Mouse (Mus musculus): Measurements from ENCODE around the gene Adi1. TPM values are rescaled to one million over a fixed set of nuclear protein-coding genes. Genes with fewer than 3 reads are reported as not detected.

The Adi1 gene
- total RNA-seq, 1 experiment from 2014 or later, result 45.0 TPM

GRCm38 (mm10) chr12:28686199-28686879, 11.3 kb downstream of the Adi1 start:
- no peak for ATAC-seq (replicated peaks in 1 of 2; ENCODE audit: insufficient read depth in 1 of 2, low FRiP score in 2 of 2, low TSS enrichment in 1 of 2, low read depth in 1 of 2, poor library complexity in 2 of 2, severe bottlenecking in 2 of 2)

- no peak for ATAC-seq (replicated peaks in 1 of 2; ENCODE audit: insufficient read depth in 1 of 2, low FRiP score in 2 of 2, low TSS enrichment in 1 of 2, low read depth in 1 of 2, poor library complexity in 2 of 2, severe bottlenecking in 2 of 2)
Measured at GRCm38 (mm10) chr12:28688996-28689395, 14.0 kb downstream of the Adi1 start.

- no peak for ATAC-seq (replicated peaks in 1 of 2; ENCODE audit: insufficient read depth in 1 of 2, low FRiP score in 2 of 2, low TSS enrichment in 1 of 2, low read depth in 1 of 2, poor library complexity in 2 of 2, severe bottlenecking in 2 of 2)
Measured at GRCm38 (mm10) chr12:28690730-28691129, 15.7 kb downstream of the Adi1 start.

- no peak for ATAC-seq (replicated peaks in 1 of 2; ENCODE audit: insufficient read depth in 1 of 2, low FRiP score in 2 of 2, low TSS enrichment in 1 of 2, low read depth in 1 of 2, poor library complexity in 2 of 2, severe bottlenecking in 2 of 2)
Measured at GRCm38 (mm10) chr12:28693738-28694137, 18.7 kb downstream of the Adi1 start.

- ATAC-seq (replicated peaks in 1 of 2; ENCODE audit: insufficient read depth in 1 of 2, low FRiP score in 2 of 2, low TSS enrichment in 1 of 2, low read depth in 1 of 2, poor library complexity in 2 of 2, severe bottlenecking in 2 of 2), result 0 out of 4 replicates have a peak, but pooled peaks of 1 of the 2 experiments have one; percentile 38
Measured at GRCm38 (mm10) chr12:28694231-28694630, 19.2 kb downstream of the Adi1 start.

GRCm38 (mm10) chr12:28694776-28695175, 19.7 kb downstream of the Adi1 start:
- ATAC-seq (replicated peaks in 1 of 2; ENCODE audit: insufficient read depth in 1 of 2, low FRiP score in 2 of 2, low TSS enrichment in 1 of 2, low read depth in 1 of 2, poor library complexity in 2 of 2, severe bottlenecking in 2 of 2), result no peak

GRCm38 (mm10) chr12:28697821-28698595, 23.0 kb downstream of the Adi1 start:
- no peak for ATAC-seq (replicated peaks in 1 of 2; ENCODE audit: insufficient read depth in 1 of 2, low FRiP score in 2 of 2, low TSS enrichment in 1 of 2, low read depth in 1 of 2, poor library complexity in 2 of 2, severe bottlenecking in 2 of 2)

GRCm38 (mm10) chr12:28699086-28699485, 24.1 kb downstream of the Adi1 start:
- no peak for ATAC-seq (replicated peaks in 1 of 2; ENCODE audit: insufficient read depth in 1 of 2, low FRiP score in 2 of 2, low TSS enrichment in 1 of 2, low read depth in 1 of 2, poor library complexity in 2 of 2, severe bottlenecking in 2 of 2)

- peak; percentile 65 to 69; a peak in 3 of 4 replicates for ATAC-seq (replicated peaks in 1 of 2; ENCODE audit: insufficient read depth in 1 of 2, low FRiP score in 2 of 2, low TSS enrichment in 1 of 2, low read depth in 1 of 2, poor library complexity in 2 of 2, severe bottlenecking in 2 of 2)
Measured at GRCm38 (mm10) chr12:28699656-28700055, 24.6 kb downstream of the Adi1 start.

- ATAC-seq (replicated peaks in 1 of 2; ENCODE audit: insufficient read depth in 1 of 2, low FRiP score in 2 of 2, low TSS enrichment in 1 of 2, low read depth in 1 of 2, poor library complexity in 2 of 2, severe bottlenecking in 2 of 2), result peak in 1 of 2 experiments; percentile 22; a peak in 1 of 4 replicates
Measured at GRCm38 (mm10) chr12:28700101-28700511, 25.1 kb downstream of the Adi1 start.

GRCm38 (mm10) chr12:28700561-28701025, 25.6 kb downstream of the Adi1 start:
- no peak for ATAC-seq (replicated peaks in 1 of 2; ENCODE audit: insufficient read depth in 1 of 2, low FRiP score in 2 of 2, low TSS enrichment in 1 of 2, low read depth in 1 of 2, poor library complexity in 2 of 2, severe bottlenecking in 2 of 2)

- no peak for ATAC-seq (replicated peaks in 1 of 2; ENCODE audit: insufficient read depth in 1 of 2, low FRiP score in 2 of 2, low TSS enrichment in 1 of 2, low read depth in 1 of 2, poor library complexity in 2 of 2, severe bottlenecking in 2 of 2)
Measured at GRCm38 (mm10) chr12:28701302-28701701, 26.3 kb downstream of the Adi1 start.

- ATAC-seq (replicated peaks in 1 of 2; ENCODE audit: insufficient read depth in 1 of 2, low FRiP score in 2 of 2, low TSS enrichment in 1 of 2, low read depth in 1 of 2, poor library complexity in 2 of 2, severe bottlenecking in 2 of 2), result no peak
Measured at GRCm38 (mm10) chr12:28704381-28704780, 29.4 kb downstream of the Adi1 start.

- ATAC-seq (replicated peaks in 1 of 2; ENCODE audit: insufficient read depth in 1 of 2, low FRiP score in 2 of 2, low TSS enrichment in 1 of 2, low read depth in 1 of 2, poor library complexity in 2 of 2, severe bottlenecking in 2 of 2), result no peak
Measured at GRCm38 (mm10) chr12:28705204-28705603, 30.2 kb downstream of the Adi1 start.

- no peak for ATAC-seq (replicated peaks in 1 of 2; ENCODE audit: insufficient read depth in 1 of 2, low FRiP score in 2 of 2, low TSS enrichment in 1 of 2, low read depth in 1 of 2, poor library complexity in 2 of 2, severe bottlenecking in 2 of 2)
Measured at GRCm38 (mm10) chr12:28708154-28708553, 33.1 kb downstream of the Adi1 start.

- ATAC-seq (replicated peaks in 1 of 2; ENCODE audit: insufficient read depth in 1 of 2, low FRiP score in 2 of 2, low TSS enrichment in 1 of 2, low read depth in 1 of 2, poor library complexity in 2 of 2, severe bottlenecking in 2 of 2), result no peak
Measured at GRCm38 (mm10) chr12:28710566-28711185, 35.6 kb downstream of the Adi1 start.

GRCm38 (mm10) chr12:28714822-28715632, 40.0 kb downstream of the Adi1 start:
- ATAC-seq (replicated peaks in 1 of 2; ENCODE audit: insufficient read depth in 1 of 2, low FRiP score in 2 of 2, low TSS enrichment in 1 of 2, low read depth in 1 of 2, poor library complexity in 2 of 2, severe bottlenecking in 2 of 2), result no peak

All from hematopoietic stem cell, adult 5-6 weeks (primary cell).